Mouse (Mus musculus) spleen, adult 2 months (tissue): ENCODE measurements around the gene Pbx4.

Experiments
- CTCF ChIP-seq: fragments of 200-500 bp; IDR thresholded peaks from 2 replicates; pipeline ENCODE4 v1.5.1; 2011; ENCODE audit warnings: mild to moderate bottlenecking, inconsistent platforms; ENCODE audit not compliant: insufficient read depth, insufficient read length, insufficient replicate concordance; ENCODE audit errors: extremely low read depth
- POLR2A ChIP-seq: fragments of 200-500 bp; IDR thresholded peaks from 2 replicates; pipeline ENCODE4 v1.6.1; 2011; ENCODE audit warnings: low read depth, low read length, inconsistent platforms

GRCm38 (mm10) chr8:69887289-69888243 lies 55.3 kb downstream of the Pbx4 start, which contains the start of gene Cilp2:
- TF ChIP-seq POLR2A (no peak), CTCF (no peak)
